Mouse (Mus musculus): ENCODE measurements at regions not wholly inside any gene's neighbourhood (a gene's known extent, or its start where the extent isn't known, plus 50 kb on each side); places are given as distances from the start of the nearest gene placed in this dataset.

- TF ChIP-seq CTCF (IDR thresholded peaks at IDR 0.05; ENCODE audit: low read depth) (no peak), EP300 (IDR thresholded peaks at IDR 0.05; ENCODE audit: low read depth) (no peak)
These were observed 157.2 kb downstream of the Faxc start for GRCm38 (mm10) chr4:22088209-22088787.

Measured in liver, postnatal 0 days (tissue).